Mouse (Mus musculus) CH12.LX (cell line): ENCODE measurements at regions not wholly inside any gene's neighbourhood (a gene's known extent, or its start where the extent isn't known, plus 50 kb on each side); places are given as distances from the start of the nearest gene placed in this dataset.

Experiments
- DNase-seq: peaks from one replicate; pipeline ENCODE4 v3.0.0-alpha.2; 2013; ENCODE audit errors: extremely low read depth
- H3K27ac ChIP-seq: 2 replicates; pipeline ENCODE4 v1.5.1; 2012; ENCODE audit warnings: low read depth, mild to moderate bottlenecking, control low read depth, moderate library complexity; ENCODE audit not compliant: insufficient read depth
- H3K27me3 ChIP-seq: replicated peaks from 2 replicates; pipeline ENCODE3; 2012; ENCODE audit warnings: inconsistent platforms
- H3K36me3 ChIP-seq, 2 experiments: replicated peaks in 1 of 2; 2 replicates each; pipeline versions ENCODE3 to v1.6.1; 2012; ENCODE audit warnings: inconsistent platforms in 1 of 2, low read length in 1 of 2, mild to moderate bottlenecking in 1 of 2, mixed read lengths in 1 of 2, moderate library complexity in 1 of 2; ENCODE audit not compliant: control insufficient read depth in 1 of 2, insufficient read depth in 1 of 2
- H3K4me1 ChIP-seq, 2 experiments: 2 replicates each; pipeline ENCODE4 v1.6.1; 2012; ENCODE audit warnings: inconsistent platforms in 1 of 2, moderate library complexity in 1 of 2; ENCODE audit not compliant: insufficient read depth in 2 of 2, control insufficient read depth in 1 of 2
- H3K4me2 ChIP-seq: 2 replicates; pipeline ENCODE4 v1.6.1; 2012; ENCODE audit warnings: low read depth, mild to moderate bottlenecking, control low read depth; ENCODE audit not compliant: poor library complexity, insufficient read depth, severe bottlenecking
- H3K4me3 ChIP-seq, 3 experiments: fragments of 150-350 bp in 1 of 3; sonication (generic) in 1 of 3; replicated peaks in 1 of 3; 2 replicates each; pipeline versions ENCODE3 to v1.5.1; 2011 to 2012; ENCODE audit warnings: low read depth in 2 of 3, low read length in 2 of 3, mild to moderate bottlenecking in 2 of 3, moderate library complexity in 2 of 3, control low read depth in 1 of 3, improper control_type of control experiment in 1 of 3, inconsistent platforms in 1 of 3, mixed read lengths in 1 of 3; ENCODE audit not compliant: poor library complexity in 1 of 3
- H3K79me2 ChIP-seq: replicated peaks from 2 replicates; pipeline ENCODE4 v1.6.1; 2012; ENCODE audit warnings: mild to moderate bottlenecking, moderate library complexity; ENCODE audit not compliant: control insufficient read depth, poor library complexity, insufficient read depth, severe bottlenecking; ENCODE audit errors: extremely low read depth
- H3K9ac ChIP-seq: 2 replicates; pipeline ENCODE4 v1.6.1; 2012; ENCODE audit warnings: low read depth, mild to moderate bottlenecking, control low read depth, moderate library complexity; ENCODE audit not compliant: insufficient read depth
- H3K9me3 ChIP-seq: replicated peaks from 2 replicates; pipeline ENCODE3; 2012; ENCODE audit warnings: low read length, inconsistent platforms, mixed read lengths
- CTCF ChIP-seq, 2 experiments: IDR thresholded peaks in 1 of 2; conservative IDR thresholded peaks in 1 of 2; 2 replicates each; pipeline ENCODE4 v1.5.1; 2011 to 2012; ENCODE audit warnings: low read depth in 2 of 2, low read length in 2 of 2, improper control_type of control experiment in 1 of 2, inconsistent platforms in 1 of 2, mild to moderate bottlenecking in 1 of 2, moderate library complexity in 1 of 2
- IRF4 ChIP-seq: IDR thresholded peaks from 2 replicates; pipeline ENCODE4 v1.6.1; 2014; ENCODE audit warnings: low read depth, mild to moderate bottlenecking, inconsistent platforms, low read length, improper control_type of control experiment
- KAT2A ChIP-seq: IDR thresholded peaks from 2 replicates; pipeline ENCODE4 v1.6.1; 2012; ENCODE audit warnings: low read length, improper control_type of control experiment, inconsistent platforms; ENCODE audit not compliant: insufficient replicate concordance
- PAX5 ChIP-seq: IDR thresholded peaks from 2 replicates; pipeline ENCODE4 v1.6.1; 2012; ENCODE audit warnings: low read length, inconsistent platforms, mixed read lengths
- POLR2AphosphoS2 ChIP-seq: IDR thresholded peaks from 2 replicates; pipeline ENCODE4 v1.6.1; 2011; ENCODE audit warnings: low read depth, low read length, improper control_type of control experiment
- UBTF ChIP-seq: IDR thresholded peaks from 2 replicates; pipeline ENCODE4 v1.6.1; 2012; ENCODE audit warnings: low read depth, mild to moderate bottlenecking, inconsistent platforms, low read length, improper control_type of control experiment, moderate library complexity
- ZNF384 ChIP-seq: IDR thresholded peaks from 2 replicates; pipeline ENCODE4 v1.6.1; 2012; ENCODE audit warnings: low read depth, low read length, improper control_type of control experiment, inconsistent platforms
- dilution Hi-C: fragments of 300-500 bp; cut with MboI; formaldehyde crosslinking; loops from 2 replicates; pipeline ENCODE4 v1.14.3; 2020; ENCODE audit warnings: low sequenced_read_pairs; ENCODE audit not compliant: extremely low pct_unique_long_range_greater_than_20kb, extremely low pct_ligation_motif_present
- in situ Hi-C: fragments of 300-500 bp; cut with MboI; formaldehyde crosslinking; loops from 3 replicates; pipeline ENCODE4 v1.14.3; 2019; ENCODE audit warnings: low sequenced_read_pairs, low pct_ligation_motif_present, low pct_unique_long_range_greater_than_20kb, mixed read lengths

DNA sequence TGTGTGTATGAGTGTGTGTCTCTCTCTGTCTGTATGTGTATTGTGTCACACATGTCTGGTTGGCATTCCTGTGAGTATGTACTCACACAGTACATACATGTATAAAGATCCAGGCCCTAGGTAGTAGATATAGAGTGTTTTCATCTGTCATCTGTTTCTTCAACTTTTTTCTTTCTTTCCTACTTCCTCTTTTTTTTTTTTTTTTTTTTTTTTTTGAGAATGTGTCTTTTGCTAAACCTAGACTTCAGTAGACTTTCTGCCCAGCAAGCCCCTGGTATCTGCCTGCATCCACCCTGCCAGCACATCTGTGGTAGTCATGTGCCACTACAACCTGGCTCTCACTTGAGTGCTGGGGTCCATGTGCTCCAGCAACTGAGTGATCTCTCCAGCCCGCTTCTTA lies 1073.3 kb downstream of the Diaph3 start:
- H3K4me2 ChIP-seq: no peak overlapping the region
- H3K79me2 ChIP-seq: no peaks in the 10 kb centered on the region
- TF ChIP-seq ZNF384 (peak; percentile 65), KAT2A (no peak)
- TF ChIP-seq, all 38 proteins: peak for 1
- H3K9me3 ChIP-seq: peaks cover 7% of the 10 kb centered on the region
- in situ Hi-C loops (no loop called here), dilution Hi-C loops (no loop called here)
- no peak for DNase-seq
- H3K36me3 ChIP-seq: no peaks in the 10 kb centered on the region
- H3K4me1 ChIP-seq: no peaks in the 10 kb centered on the region
- no peak overlapping the region for H3K4me3 ChIP-seq
- H3K27me3 ChIP-seq: no peaks in the 10 kb centered on the region
- H3K27ac ChIP-seq: no peak overlapping the region
- no peak overlapping the region for H3K9ac ChIP-seq

DNA sequence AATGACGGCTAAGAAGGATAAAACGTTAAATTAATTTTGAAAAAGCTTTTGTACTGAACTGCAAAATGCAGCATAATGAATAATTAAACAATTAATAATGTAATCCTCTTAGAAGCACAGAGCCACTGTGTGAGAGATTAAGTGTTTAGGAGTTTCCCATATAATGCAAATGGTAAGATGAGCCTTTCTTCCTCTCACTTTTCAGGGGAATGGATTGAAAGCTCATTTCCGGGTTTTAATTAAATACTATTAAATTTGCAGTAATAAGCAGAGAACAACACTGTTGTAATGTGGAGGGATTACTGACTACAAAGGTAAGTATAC lies 1077.5 kb downstream of the Diaph3 start:
- peaks cover 7% of the 10 kb centered on the region for H3K9me3 ChIP-seq
- in situ Hi-C loops: no loop called here

DNA sequence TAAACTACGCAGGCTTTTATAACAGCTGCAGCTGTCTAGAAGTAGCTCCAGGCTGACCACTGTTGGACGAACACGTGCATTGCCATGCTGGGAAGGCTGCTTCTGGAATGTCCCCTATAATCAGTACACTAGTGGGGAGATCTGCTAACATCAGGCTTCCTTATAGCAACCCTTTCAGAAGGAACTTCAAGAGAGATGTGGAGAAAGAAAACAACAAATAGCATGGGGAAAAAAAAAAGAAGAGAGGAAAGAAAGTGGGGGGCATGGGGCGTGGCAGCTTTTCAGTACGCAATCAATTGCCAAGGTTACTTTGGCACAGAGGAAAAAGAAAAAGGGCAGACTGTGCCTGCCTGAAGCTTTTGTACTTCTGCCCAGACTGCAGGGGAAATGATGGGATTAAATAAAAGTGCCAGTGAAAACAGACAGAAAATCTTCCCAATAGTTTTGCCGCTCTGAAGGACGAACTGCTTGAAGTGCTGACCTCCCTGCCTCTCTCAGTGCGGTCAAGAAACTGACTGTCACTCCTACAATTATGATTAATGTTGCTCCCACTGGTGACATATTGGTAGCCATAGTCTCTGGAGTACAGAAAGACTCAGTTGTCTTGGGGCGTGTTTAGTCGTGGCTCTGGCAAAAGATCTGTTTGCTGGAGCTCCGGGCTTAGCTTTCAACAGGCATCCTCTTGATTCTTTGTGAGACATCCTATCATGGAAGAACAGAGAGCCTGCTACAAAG lies 1078.0 kb downstream of the Diaph3 start:
- H3K9ac ChIP-seq: no peak overlapping the region
- peaks cover 7% of the 10 kb centered on the region for H3K9me3 ChIP-seq
- no peaks in the 10 kb centered on the region for H3K27me3 ChIP-seq
- TF ChIP-seq POLR2AphosphoS2: no peak
- TF ChIP-seq CTCF (conservative IDR thresholded peaks at IDR 0.05 in 1 of 2, IDR thresholded peaks at IDR 0.05 in 1 of 2; ENCODE audit: low read depth in 2 of 2, low read length in 2 of 2): 0 out of 4 replicates have a peak, but pooled peaks of 1 of the 2 experiments have one; percentile 1
- H3K36me3 ChIP-seq: no peaks in the 10 kb centered on the region
- H3K4me3 ChIP-seq: no peak overlapping the region
- DNase-seq: no peak
- H3K27ac ChIP-seq: no peak overlapping the region
- H3K79me2 ChIP-seq: no peaks in the 10 kb centered on the region
- dilution Hi-C loops (no loop called here), in situ Hi-C loops (no loop called here)
- H3K4me1 ChIP-seq: no peaks in the 10 kb centered on the region
- no peak overlapping the region for H3K4me2 ChIP-seq

More for the DNA sequence above, 1077.5 kb downstream of the Diaph3 start:
- dilution Hi-C loops: no loop called here
- Histone ChIP-seq H3K27me3 (no peaks in the 10 kb centered on the region), H3K79me2 (no peaks in the 10 kb centered on the region), H3K4me2 (no peak overlapping the region), H3K36me3 (no peaks in the 10 kb centered on the region), H3K27ac (no peak overlapping the region), H3K9ac (no peak overlapping the region), H3K4me1 (no peaks in the 10 kb centered on the region), H3K4me3 (no peak overlapping the region)
- no peak for TF ChIP-seq ZNF384
- TF ChIP-seq IRF4: no peak
- no peak for TF ChIP-seq KAT2A
- TF ChIP-seq UBTF: no peak
- no peak for DNase-seq

DNA sequence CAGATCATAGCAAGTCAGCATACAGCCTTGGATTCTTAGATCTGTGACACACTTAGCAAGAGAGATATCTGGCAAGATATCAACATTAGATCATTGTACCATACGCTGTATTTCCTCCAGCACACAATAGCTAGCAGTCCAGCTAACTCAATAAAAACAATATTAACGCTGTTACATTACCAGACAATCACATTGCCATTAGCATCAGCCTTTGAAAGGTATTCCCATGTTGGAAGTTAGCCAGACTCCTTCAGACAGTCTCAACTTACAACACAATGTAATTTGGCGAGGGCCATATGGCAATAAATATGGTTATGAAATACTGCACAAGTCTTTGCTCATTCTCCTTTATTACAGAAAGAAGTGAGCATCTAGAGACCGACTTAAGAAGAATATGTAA lies 1084.0 kb downstream of the Diaph3 start:
- in situ Hi-C loops: no loop called here
- no peak for TF ChIP-seq PAX5
- H3K4me1 ChIP-seq: no peaks in the 10 kb centered on the region
- H3K4me2 ChIP-seq: no peak overlapping the region
- peaks cover 2% of the 10 kb centered on the region for H3K9me3 ChIP-seq
- H3K27me3 ChIP-seq: no peaks in the 10 kb centered on the region
- H3K27ac ChIP-seq: no peak overlapping the region
- DNase-seq: no peak
- dilution Hi-C loops: no loop called here
- no peak overlapping the region for H3K9ac ChIP-seq
- no peak overlapping the region for H3K4me3 ChIP-seq
- H3K79me2 ChIP-seq: no peaks in the 10 kb centered on the region
- H3K36me3 ChIP-seq: no peaks in the 10 kb centered on the region
